Mouse (Mus musculus): ENCODE data around the gene Ttc7b. TPM values are rescaled to one million over a fixed set of nuclear protein-coding genes. Genes with fewer than 3 reads are reported as not detected.
A peak's percentile ranks its signal among the peaks of the same experiment; 100 is the strongest.

The Ttc7b gene
- total RNA-seq (2014; fragmentation: Nextera tagmentation) = 7.9 and 9.0 TPM in 2 replicates
- total RNA-seq (2017) = 6.3 and 10.1 TPM in 2 replicates

- peak; percentile 67 for ATAC-seq (replicated peaks; ENCODE audit: low FRiP score, low TSS enrichment, poor library complexity, severe bottlenecking)
Measured at GRCm38 (mm10) chr12:100520794-100521186, at the start of gene Ttc7b. Gene Ttc7b, minus strand, starts transcription at chr12:100520826.

GRCm38 (mm10) chr12:100568831-100569230 is 48.2 kb upstream of the Ttc7b start:
- no peak for ATAC-seq (replicated peaks; ENCODE audit: low FRiP score, low TSS enrichment, poor library complexity, severe bottlenecking)

GRCm38 (mm10) chr12:100568105-100568504 is 47.5 kb upstream of the Ttc7b start:
- ATAC-seq (replicated peaks; ENCODE audit: low FRiP score, low TSS enrichment, poor library complexity, severe bottlenecking) = no peak

GRCm38 (mm10) chr12:100567627-100568026 is 47.0 kb upstream of the Ttc7b start:
- no peak for ATAC-seq (replicated peaks; ENCODE audit: low FRiP score, low TSS enrichment, poor library complexity, severe bottlenecking)

- no peak for ATAC-seq (replicated peaks; ENCODE audit: low FRiP score, low TSS enrichment, poor library complexity, severe bottlenecking)
Measured at GRCm38 (mm10) chr12:100553675-100554074, 33.0 kb upstream of the Ttc7b start.

GRCm38 (mm10) chr12:100551972-100552371 is 31.3 kb upstream of the Ttc7b start:
- ATAC-seq (replicated peaks; ENCODE audit: low FRiP score, low TSS enrichment, poor library complexity, severe bottlenecking) = no peak

- no peak for ATAC-seq (replicated peaks; ENCODE audit: low FRiP score, low TSS enrichment, poor library complexity, severe bottlenecking)
Measured at GRCm38 (mm10) chr12:100544194-100544567, 23.6 kb upstream of the Ttc7b start.

GRCm38 (mm10) chr12:100543437-100544193 is 23.0 kb upstream of the Ttc7b start:
- ATAC-seq (replicated peaks; ENCODE audit: low FRiP score, low TSS enrichment, poor library complexity, severe bottlenecking) = no peak

- no peak for ATAC-seq (replicated peaks; ENCODE audit: low FRiP score, low TSS enrichment, poor library complexity, severe bottlenecking)
Measured at GRCm38 (mm10) chr12:100542494-100542893, 21.9 kb upstream of the Ttc7b start.

- ATAC-seq (replicated peaks; ENCODE audit: low FRiP score, low TSS enrichment, poor library complexity, severe bottlenecking) = no peak
Measured at GRCm38 (mm10) chr12:100542076-100542475, 21.4 kb upstream of the Ttc7b start.

- ATAC-seq (replicated peaks; ENCODE audit: low FRiP score, low TSS enrichment, poor library complexity, severe bottlenecking) = no peak
Measured at GRCm38 (mm10) chr12:100539158-100539714, 18.6 kb upstream of the Ttc7b start.

- ATAC-seq (replicated peaks; ENCODE audit: low FRiP score, low TSS enrichment, poor library complexity, severe bottlenecking) = no peak
Measured at GRCm38 (mm10) chr12:100538445-100539157, 18.0 kb upstream of the Ttc7b start.

- ATAC-seq (replicated peaks; ENCODE audit: low FRiP score, low TSS enrichment, poor library complexity, severe bottlenecking) = no peak
Measured at GRCm38 (mm10) chr12:100537091-100537490, 16.5 kb upstream of the Ttc7b start.

GRCm38 (mm10) chr12:100535028-100535427 is 14.4 kb upstream of the Ttc7b start:
- no peak for ATAC-seq (replicated peaks; ENCODE audit: low FRiP score, low TSS enrichment, poor library complexity, severe bottlenecking)

- ATAC-seq (replicated peaks; ENCODE audit: low FRiP score, low TSS enrichment, poor library complexity, severe bottlenecking) = no peak
Measured at GRCm38 (mm10) chr12:100534028-100534427, 13.4 kb upstream of the Ttc7b start.

GRCm38 (mm10) chr12:100533209-100533608 is 12.6 kb upstream of the Ttc7b start:
- no peak for ATAC-seq (replicated peaks; ENCODE audit: low FRiP score, low TSS enrichment, poor library complexity, severe bottlenecking)

- ATAC-seq (replicated peaks; ENCODE audit: low FRiP score, low TSS enrichment, poor library complexity, severe bottlenecking) = no peak
Measured at GRCm38 (mm10) chr12:100531740-100532139, 11.1 kb upstream of the Ttc7b start.

GRCm38 (mm10) chr12:100530871-100531270 is 10.2 kb upstream of the Ttc7b start:
- no peak for ATAC-seq (replicated peaks; ENCODE audit: low FRiP score, low TSS enrichment, poor library complexity, severe bottlenecking)

GRCm38 (mm10) chr12:100529651-100530050 is 9.0 kb upstream of the Ttc7b start:
- ATAC-seq (replicated peaks; ENCODE audit: low FRiP score, low TSS enrichment, poor library complexity, severe bottlenecking) = no peak

- no peak for ATAC-seq (replicated peaks; ENCODE audit: low FRiP score, low TSS enrichment, poor library complexity, severe bottlenecking)
Measured at GRCm38 (mm10) chr12:100529172-100529571, 8.5 kb upstream of the Ttc7b start.

- no peak for ATAC-seq (replicated peaks; ENCODE audit: low FRiP score, low TSS enrichment, poor library complexity, severe bottlenecking)
Measured at GRCm38 (mm10) chr12:100528246-100528645, 7.6 kb upstream of the Ttc7b start.
